Mouse (Mus musculus) MEL (cell line): ENCODE results near the gene Gm15013. TPM values are rescaled to one million over a fixed set of nuclear protein-coding genes. Genes with fewer than 3 reads are reported as not detected.
A peak's percentile ranks its signal among the peaks of the same experiment; 100 is the strongest.
"Not testable (repeated sequence)": the region's sequence is repeated elsewhere in the genome, so short reads cannot be mapped to it uniquely, and the experiment has no call there.

ENCODE experiments used
- DNase-seq: peaks from one replicate; pipeline ENCODE4 v3.0.0; 2011; ENCODE audit warnings: low read depth, low spot score
- H3K27ac ChIP-seq: 2 replicates; pipeline ENCODE4 v1.5.1; 2012; ENCODE audit warnings: low read depth, mild to moderate bottlenecking, control low read depth, low read length, moderate library complexity; ENCODE audit not compliant: control insufficient read depth
- H3K27me3 ChIP-seq, 2 experiments: fragments of 150-350 bp in 1 of 2; sonication (generic) in 1 of 2; 2 replicates each; pipeline ENCODE4 v1.6.1; 2012; ENCODE audit warnings: low read length in 2 of 2, mild to moderate bottlenecking in 2 of 2, improper control_type of control experiment in 1 of 2, moderate library complexity in 1 of 2; ENCODE audit not compliant: insufficient read depth in 2 of 2, control insufficient read depth in 1 of 2
- H3K36me3 ChIP-seq, 2 experiments: 2 replicates each; pipeline ENCODE4 v1.6.1; 2012 to 2014; ENCODE audit warnings: low read length in 2 of 2, improper control_type of control experiment in 1 of 2, inconsistent platforms in 1 of 2, mild to moderate bottlenecking in 1 of 2; ENCODE audit not compliant: insufficient read depth in 2 of 2, control insufficient read depth in 1 of 2
- H3K4me1 ChIP-seq, 2 experiments: fragments of 150-350 bp in 1 of 2; sonication (generic) in 1 of 2; 2 replicates each; pipeline ENCODE4 v1.6.1; 2012; ENCODE audit warnings: low read length in 2 of 2, improper control_type of control experiment in 1 of 2, mild to moderate bottlenecking in 1 of 2; ENCODE audit not compliant: insufficient read depth in 2 of 2, control insufficient read depth in 1 of 2
- H3K4me3 ChIP-seq, 2 experiments: fragments of 150-350 bp in 1 of 2; sonication (generic) in 1 of 2; 2 replicates each; pipeline ENCODE4 v1.5.1; 2012; ENCODE audit warnings: low read depth in 2 of 2, low read length in 2 of 2, mild to moderate bottlenecking in 2 of 2, moderate library complexity in 2 of 2, control low read depth in 1 of 2, improper control_type of control experiment in 1 of 2; ENCODE audit not compliant: control insufficient read depth in 1 of 2, insufficient read depth in 1 of 2
- H3K79me2 ChIP-seq: 2 replicates; pipeline ENCODE4 v1.6.1; 2012; ENCODE audit warnings: mild to moderate bottlenecking, low read length, moderate library complexity; ENCODE audit not compliant: control insufficient read depth, poor library complexity, insufficient read depth
- H3K9ac ChIP-seq: 2 replicates; pipeline ENCODE4 v1.6.1; 2012; ENCODE audit warnings: low read depth, mild to moderate bottlenecking, control low read depth, low read length, moderate library complexity; ENCODE audit not compliant: control insufficient read depth, poor library complexity, severe bottlenecking
- H3K9me3 ChIP-seq: fragments of 150-350 bp; sonication (generic); replicated peaks from 2 replicates; pipeline ENCODE4 v1.6.1; 2012; ENCODE audit warnings: mild to moderate bottlenecking, low read length, improper control_type of control experiment, moderate library complexity; ENCODE audit not compliant: insufficient read depth
- BHLHE40 ChIP-seq: IDR thresholded peaks from 2 replicates; pipeline ENCODE4 v1.6.1; 2012; ENCODE audit warnings: low read depth, mild to moderate bottlenecking, inconsistent platforms, low read length, improper control_type of control experiment, borderline replicate concordance
- CTCF ChIP-seq, 3 experiments: IDR thresholded peaks in 2 of 3; conservative IDR thresholded peaks in 1 of 3; 2 replicates each; pipeline ENCODE4 v1.5.1; 2011 to 2012; ENCODE audit warnings: low read length in 3 of 3, low read depth in 2 of 3, mild to moderate bottlenecking in 2 of 3, improper control_type of control experiment in 1 of 3, inconsistent platforms in 1 of 3, mixed read lengths in 1 of 3, moderate library complexity in 1 of 3; ENCODE audit not compliant: control insufficient read depth in 1 of 3, insufficient read depth in 1 of 3, poor library complexity in 1 of 3, severe bottlenecking in 1 of 3
- E2F4 ChIP-seq: IDR thresholded peaks from 2 replicates; pipeline ENCODE4 v1.6.1; 2011; ENCODE audit warnings: low read depth, low read length, improper control_type of control experiment, borderline replicate concordance
- ELF1 ChIP-seq: IDR thresholded peaks from 2 replicates; pipeline ENCODE4 v1.6.1; 2014; ENCODE audit warnings: low read depth, mild to moderate bottlenecking, inconsistent platforms, low read length, improper control_type of control experiment, moderate library complexity
- EP300 ChIP-seq, 2 experiments: IDR thresholded peaks; 2 replicates each; pipeline ENCODE4 v1.6.1; 2011; ENCODE audit warnings: improper control_type of control experiment in 2 of 2, low read length in 2 of 2, low read depth in 1 of 2, mild to moderate bottlenecking in 1 of 2
- GATA1 ChIP-seq: IDR thresholded peaks from 2 replicates; pipeline ENCODE4 v1.6.1; 2011; ENCODE audit warnings: low read depth, low read length, improper control_type of control experiment
- JUND ChIP-seq: IDR thresholded peaks from 2 replicates; pipeline ENCODE4 v1.6.1; 2011; ENCODE audit warnings: low read depth, mild to moderate bottlenecking, improper control_type of control experiment, low read length
- KAT2A ChIP-seq: conservative IDR thresholded peaks from 2 replicates; pipeline ENCODE4 v1.6.1; 2012; ENCODE audit warnings: low read depth, low read length, improper control_type of control experiment, inconsistent platforms
- MAX ChIP-seq: IDR thresholded peaks from 2 replicates; pipeline ENCODE4 v1.6.1; 2011; ENCODE audit warnings: low read length, improper control_type of control experiment
- MAZ ChIP-seq: IDR thresholded peaks from 2 replicates; pipeline ENCODE4 v1.6.1; 2012; ENCODE audit warnings: low read depth, mild to moderate bottlenecking, inconsistent platforms, low read length, improper control_type of control experiment
- MXI1 ChIP-seq: IDR thresholded peaks from 2 replicates; pipeline ENCODE4 v1.6.1; 2011; ENCODE audit warnings: mild to moderate bottlenecking, low read depth, low read length, improper control_type of control experiment
- MYB ChIP-seq: IDR thresholded peaks from 2 replicates; pipeline ENCODE4 v1.6.1; 2011; ENCODE audit warnings: mild to moderate bottlenecking, low read depth, low read length, improper control_type of control experiment
- MYC ChIP-seq: IDR thresholded peaks from 2 replicates; pipeline ENCODE4 v1.6.1; 2011; ENCODE audit warnings: low read depth, mild to moderate bottlenecking, low read length, improper control_type of control experiment, moderate library complexity
- RAD21 ChIP-seq: IDR thresholded peaks from 2 replicates; pipeline ENCODE4 v1.6.1; 2011; ENCODE audit warnings: mild to moderate bottlenecking, low read depth, low read length, improper control_type of control experiment
- RCOR1 ChIP-seq: IDR thresholded peaks from 2 replicates; pipeline ENCODE4 v1.6.1; 2012; ENCODE audit warnings: low read depth, mild to moderate bottlenecking, inconsistent platforms, low read length, improper control_type of control experiment
- SMC3 ChIP-seq: IDR thresholded peaks from 2 replicates; pipeline ENCODE4 v1.6.1; 2011; ENCODE audit warnings: low read depth, low read length, improper control_type of control experiment
- TCF12 ChIP-seq: IDR thresholded peaks from 2 replicates; pipeline ENCODE4 v1.6.1; 2014; ENCODE audit warnings: low read depth, mild to moderate bottlenecking, inconsistent platforms, low read length, improper control_type of control experiment, moderate library complexity
- USF1 ChIP-seq: IDR thresholded peaks from 2 replicates; pipeline ENCODE4 v1.6.1; 2014; ENCODE audit warnings: low read depth, mild to moderate bottlenecking, inconsistent platforms, low read length, improper control_type of control experiment, moderate library complexity
- USF2 ChIP-seq, 2 experiments: IDR thresholded peaks; 2 replicates each; pipeline ENCODE4 v1.6.1; 2011 to 2012; ENCODE audit warnings: improper control_type of control experiment in 2 of 2, low read length in 2 of 2, borderline replicate concordance in 1 of 2, inconsistent platforms in 1 of 2, low read depth in 1 of 2, mild to moderate bottlenecking in 1 of 2; ENCODE audit not compliant: insufficient read depth in 1 of 2
- ZC3H11A ChIP-seq: IDR thresholded peaks from 2 replicates; pipeline ENCODE4 v1.6.1; 2012; ENCODE audit warnings: low read depth, mild to moderate bottlenecking, inconsistent platforms, low read length, improper control_type of control experiment
- ZMIZ1 ChIP-seq: IDR thresholded peaks from 2 replicates; pipeline ENCODE4 v1.6.1; 2012; ENCODE audit warnings: low read depth, mild to moderate bottlenecking, inconsistent platforms, low read length, improper control_type of control experiment, moderate library complexity
- ZNF384 ChIP-seq: IDR thresholded peaks from 2 replicates; pipeline ENCODE4 v1.6.1; 2012; ENCODE audit warnings: low read depth, mild to moderate bottlenecking, inconsistent platforms, low read length, improper control_type of control experiment
- polyA plus RNA-seq, 2 experiments: library from polyadenylated mRNA; stranded (reverse) in 1 of 2; unstranded in 1 of 2; fragments of >175 nt in 1 of 2; fragments of >200 nt in 1 of 2; gene quantifications; 2 replicates each; pipeline versions ENCODE4 v1.2.1 to v1.2.4; 2012; ENCODE audit warnings: low replicate concordance in 2 of 2, low read depth in 1 of 2; ENCODE audit not compliant: insufficient read length in 2 of 2, insufficient read depth in 1 of 2, missing spikeins in 1 of 2
- total RNA-seq: library from RNA; depleted of rRNA; stranded (reverse); fragments of 300-350 nt; gene quantifications from 2 replicates; pipeline ENCODE4 v1.2.3, GENCODE M21; 2012

The Gm15013 gene
- total and polyA plus RNA-seq, 3 experiments = 0.61 TPM; not detected in 2

DNA sequence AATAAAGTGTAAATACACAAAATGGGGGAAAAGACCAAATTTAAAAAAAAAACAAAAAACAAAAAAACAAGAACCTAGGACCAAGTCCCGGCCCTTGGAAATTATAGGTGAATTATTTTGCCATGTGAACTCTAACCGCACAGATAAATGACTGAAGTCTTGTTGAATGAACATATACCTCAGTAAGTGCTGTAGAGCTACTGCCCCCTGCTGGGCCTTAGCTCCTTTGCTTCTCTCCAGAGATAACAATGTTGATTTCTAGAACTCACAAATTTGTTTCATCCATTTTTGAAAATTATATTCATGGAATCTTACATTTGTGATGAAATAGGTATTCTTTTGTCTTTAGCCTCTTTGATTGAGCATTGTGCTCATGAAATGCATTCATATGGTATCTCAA lies 48.3 kb upstream of the Gm15013 start (continued):
- TF ChIP-seq GATA1 (peak; percentile 72), RAD21 (peak; percentile 95), MAZ (no peak), MYB (no peak), E2F4 (no peak), USF2 (IDR thresholded peaks at IDR 0.05; ENCODE audit: borderline replicate concordance in 1 of 2, insufficient read depth in 1 of 2, low read depth in 1 of 2, low read length in 2 of 2) (no peak), CTCF (IDR thresholded peaks at IDR 0.05 in 2 of 3, conservative IDR thresholded peaks at IDR 0.05 in 1 of 3; ENCODE audit: control insufficient read depth in 1 of 3, insufficient read depth in 1 of 3, low read depth in 2 of 3, low read length in 3 of 3, poor library complexity in 1 of 3, severe bottlenecking in 1 of 3) (peak; percentile 70 to 97 (median 71)), RCOR1 (no peak), BHLHE40 (no peak), JUND (no peak), ZMIZ1 (no peak)

DNA sequence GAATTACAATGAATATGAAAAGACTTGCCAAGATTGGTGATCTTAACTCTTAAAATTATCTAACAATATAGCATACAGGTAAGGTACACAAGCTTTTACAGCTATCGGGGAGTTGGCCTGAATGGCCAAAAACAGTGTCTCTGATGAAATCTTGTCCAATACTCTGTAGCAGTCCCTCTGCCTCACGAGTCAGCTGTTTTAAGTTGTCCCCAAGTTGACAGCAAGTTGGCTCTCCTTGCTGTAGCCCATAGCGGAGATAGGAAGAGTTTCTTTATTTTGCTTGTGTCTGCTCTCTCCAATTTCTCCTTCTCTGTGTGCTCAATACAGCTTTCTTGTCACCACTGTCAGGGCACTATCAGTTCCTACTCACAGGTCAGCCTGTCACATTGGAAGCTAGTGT lies 44.4 kb upstream of the Gm15013 start:
- H3K27me3 ChIP-seq, H3K9ac ChIP-seq, H3K4me3 ChIP-seq, DNase-seq, H3K27ac ChIP-seq, H3K4me1 ChIP-seq, H3K36me3 ChIP-seq, H3K9me3 ChIP-seq, H3K79me2 ChIP-seq: not testable (repeated sequence)

DNA sequence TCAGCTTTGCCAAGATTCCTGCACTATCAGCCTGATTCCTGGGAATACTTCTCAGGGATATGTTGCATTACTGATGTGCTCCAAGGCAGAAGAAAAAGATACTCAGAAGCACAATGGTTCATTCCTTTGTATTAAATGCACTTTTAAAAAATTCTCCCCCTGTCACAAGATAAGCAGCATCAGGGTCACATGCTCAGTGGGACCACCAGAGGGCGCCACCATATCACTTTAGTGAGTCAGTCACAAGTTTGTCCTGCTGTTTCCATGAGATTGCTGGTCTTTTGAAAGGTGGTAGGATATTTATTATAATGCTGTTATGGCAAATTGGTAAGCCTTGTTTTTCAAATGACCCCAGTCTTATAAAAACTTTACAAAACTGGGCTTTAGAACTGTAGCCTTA lies 37.6 kb upstream of the Gm15013 start:
- Histone ChIP-seq H3K27me3 (no peaks in the 10 kb centered on the region), H3K4me3 (no peak overlapping the region), H3K4me1 (no peaks in the 10 kb centered on the region), H3K9me3 (no peaks in the 10 kb centered on the region), H3K79me2 (no peaks in the 10 kb centered on the region), H3K9ac (no peak overlapping the region), H3K27ac (no peak overlapping the region), H3K36me3 (peaks cover 0 to 2% of the 10 kb centered on the region in 2 experiments; a peak in 2 of 4 replicates)
- peak; percentile 79 for DNase-seq
- TF ChIP-seq TCF12 = no peak
- TF ChIP-seq MYC = 0 out of 2 replicates have a peak, but pooled peaks have one; percentile 48
- TF ChIP-seq JUND = no peak
- TF ChIP-seq CTCF (IDR thresholded peaks at IDR 0.05 in 2 of 3, conservative IDR thresholded peaks at IDR 0.05 in 1 of 3; ENCODE audit: control insufficient read depth in 1 of 3, insufficient read depth in 1 of 3, low read depth in 2 of 3, low read length in 3 of 3, poor library complexity in 1 of 3, severe bottlenecking in 1 of 3) = peak; percentile 85 to 88 (median 85)
- no peak for TF ChIP-seq RCOR1
- peak; percentile 67; the same call in 1 of the 2 replicates for TF ChIP-seq USF1
- peak; percentile 56 for TF ChIP-seq ZC3H11A
- TF ChIP-seq SMC3 = peak; percentile 80
- no peak for TF ChIP-seq BHLHE40
- no peak for TF ChIP-seq EP300 (IDR thresholded peaks at IDR 0.05; ENCODE audit: low read depth in 1 of 2, low read length in 2 of 2)
- no peak for TF ChIP-seq MAX
- TF ChIP-seq ZNF384 = no peak
- TF ChIP-seq GATA1 = peak; percentile 53
- no peak for TF ChIP-seq ELF1
- no peak for TF ChIP-seq KAT2A
- peak; percentile 69 for TF ChIP-seq RAD21
- no peak for TF ChIP-seq MXI1
